Mouse (Mus musculus) layer of hippocampus, adult 11-12 months (tissue): ENCODE data around the gene B230118H07Rik.

Source experiments
- DNase-seq: peaks from one replicate; pipeline ENCODE4 v3.0.0; 2022; ENCODE audit warnings: low spot score

B230118H07Rik gene

DNA sequence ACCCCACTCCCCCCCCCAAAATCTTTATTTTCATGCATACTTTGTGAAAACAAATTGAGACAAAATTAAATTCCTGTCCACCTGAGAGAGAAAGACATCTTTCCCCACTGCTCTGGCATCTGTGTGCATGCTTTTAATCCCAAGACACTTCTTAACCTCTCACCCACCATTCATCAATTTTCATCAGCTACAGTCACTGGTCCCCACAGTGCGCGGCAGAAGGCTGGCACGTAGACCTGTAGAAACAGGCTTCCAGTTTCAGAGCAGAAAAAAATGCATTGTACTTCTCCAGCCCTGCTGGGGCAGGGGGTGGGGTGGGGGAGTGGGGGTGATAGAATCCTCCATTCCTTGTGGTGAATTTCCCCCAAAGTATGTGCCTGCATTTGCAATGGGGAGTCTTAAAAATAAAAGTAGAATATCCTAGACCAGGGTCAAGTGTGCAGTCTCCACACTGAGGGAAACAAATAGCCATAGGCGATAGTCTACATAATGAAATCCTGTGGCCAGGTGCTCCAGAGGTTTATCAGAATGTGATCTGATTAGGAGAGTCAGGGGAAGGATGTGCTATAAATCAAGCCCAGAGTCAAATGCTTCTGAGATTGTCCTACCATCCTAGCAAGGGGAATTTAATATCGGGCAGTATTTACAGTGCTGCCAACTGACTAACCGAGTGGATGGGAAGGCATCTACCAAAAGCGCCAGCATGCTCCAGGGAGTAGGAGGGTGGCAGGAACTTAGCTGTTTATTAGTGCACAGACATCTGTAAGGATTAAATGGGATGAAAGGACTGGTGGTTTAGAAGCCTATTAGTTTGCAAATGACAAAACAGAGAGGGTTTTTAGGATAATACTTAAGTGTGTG, 10.1 kb downstream of the B230118H07Rik start:
- no peak for DNase-seq

DNA sequence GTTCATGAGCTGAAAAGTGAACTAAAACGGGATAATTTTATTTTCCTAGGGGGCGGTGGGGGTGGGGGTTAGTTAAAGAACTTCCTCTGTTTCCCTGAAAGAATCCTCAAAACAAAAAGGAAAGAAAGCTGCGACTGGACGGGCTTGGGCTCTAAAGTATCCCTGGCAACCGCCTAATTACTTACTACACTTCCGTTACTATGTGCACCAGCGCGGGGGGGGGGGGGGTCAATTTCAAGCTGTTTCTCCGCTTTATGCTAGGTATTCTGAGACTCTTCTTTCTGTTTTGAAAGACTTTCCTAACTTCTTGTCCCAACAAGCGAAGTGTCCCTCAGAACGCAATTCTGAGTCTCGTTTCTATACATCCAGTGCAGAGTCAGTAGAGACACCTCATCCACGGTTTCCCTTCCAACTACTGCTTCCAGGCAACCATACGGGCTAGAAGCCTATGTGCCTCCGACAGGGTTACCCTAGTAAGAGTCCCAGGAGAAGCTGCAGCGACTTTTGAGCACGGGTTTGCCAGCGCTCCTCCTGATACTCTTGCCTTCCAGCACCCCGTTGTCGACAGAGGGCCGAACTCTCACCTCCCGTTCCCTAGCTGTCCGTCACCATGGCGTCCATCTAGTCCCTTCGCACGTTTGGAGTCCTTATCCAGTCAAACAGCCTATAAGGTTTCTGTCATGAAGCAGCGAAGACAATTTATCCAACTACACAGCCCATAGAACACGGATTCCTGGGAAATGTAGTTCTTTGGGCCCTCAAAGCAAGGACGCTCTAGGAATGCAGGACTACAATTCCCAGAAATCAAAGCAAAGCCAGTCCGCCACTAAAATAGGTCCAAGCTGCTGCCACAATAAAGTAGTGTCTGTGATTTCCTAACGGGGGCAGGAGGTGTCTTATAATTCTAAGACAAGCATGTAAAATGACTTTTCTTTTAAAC, 20.8 kb downstream of the B230118H07Rik start:
- peak; percentile 94 for DNase-seq

DNA sequence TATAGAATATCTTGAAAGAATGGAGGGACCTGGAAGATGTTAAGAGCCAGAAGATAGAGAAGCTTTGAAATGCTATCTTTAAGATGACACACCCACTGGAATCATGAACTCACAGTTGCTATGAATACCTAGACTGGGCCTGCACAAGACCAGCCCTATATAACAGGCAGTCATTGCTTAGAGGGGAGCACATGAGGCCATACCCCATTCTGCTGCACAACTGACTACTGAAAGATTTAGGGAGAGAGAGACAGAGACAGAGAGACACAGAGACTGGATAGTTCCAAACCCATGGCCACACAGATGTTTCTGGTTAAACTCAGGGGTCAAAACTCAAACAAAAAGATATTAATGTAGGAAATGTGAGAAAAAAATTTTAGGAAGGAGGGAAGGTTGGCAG, 22.1 kb downstream of the B230118H07Rik start:
- no peak for DNase-seq

DNA sequence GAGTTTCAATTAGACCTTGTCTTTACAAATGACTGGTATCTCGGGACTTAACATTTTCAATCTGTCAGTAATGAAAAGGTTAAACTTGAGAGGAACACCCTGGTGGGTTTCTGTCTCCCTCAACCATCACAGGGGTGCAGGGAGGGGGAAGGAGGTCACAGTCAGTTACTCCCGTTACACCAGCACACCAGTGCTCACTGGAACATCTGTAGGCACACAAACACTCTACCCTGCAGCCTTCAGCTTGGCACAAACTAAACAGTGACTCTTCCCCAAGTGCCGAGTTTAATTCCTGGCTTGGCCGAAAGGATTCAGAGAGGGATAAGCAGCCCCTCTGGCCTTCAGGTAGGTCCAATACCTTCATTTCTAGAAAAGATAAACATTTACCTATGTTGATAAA, 24.8 kb downstream of the B230118H07Rik start, which contains the start of gene Rag2:
Rag2 (plus strand) TSS at position 193 of the 400 bp plus-strand sequence.
- no peak for DNase-seq

DNA sequence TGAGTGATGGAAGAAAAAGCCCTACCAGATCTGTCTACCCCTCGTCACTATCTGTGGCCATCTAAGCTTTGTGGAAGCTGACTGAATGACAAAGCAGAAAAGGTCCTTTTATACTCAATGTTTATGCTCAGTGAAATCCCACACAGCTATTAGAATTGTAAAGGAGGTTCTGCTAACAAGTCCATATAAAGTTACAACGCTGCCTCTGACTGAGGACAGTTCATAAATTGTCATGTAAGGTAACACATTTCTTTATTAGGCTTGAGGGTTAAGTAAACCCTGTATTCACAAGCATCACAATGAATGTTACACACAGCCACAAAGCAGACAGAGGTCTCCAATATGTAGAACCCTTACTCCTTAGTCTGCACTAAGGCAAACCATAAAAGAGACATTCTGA, 25.3 kb downstream of the B230118H07Rik start:
- DNase-seq = no peak

DNA sequence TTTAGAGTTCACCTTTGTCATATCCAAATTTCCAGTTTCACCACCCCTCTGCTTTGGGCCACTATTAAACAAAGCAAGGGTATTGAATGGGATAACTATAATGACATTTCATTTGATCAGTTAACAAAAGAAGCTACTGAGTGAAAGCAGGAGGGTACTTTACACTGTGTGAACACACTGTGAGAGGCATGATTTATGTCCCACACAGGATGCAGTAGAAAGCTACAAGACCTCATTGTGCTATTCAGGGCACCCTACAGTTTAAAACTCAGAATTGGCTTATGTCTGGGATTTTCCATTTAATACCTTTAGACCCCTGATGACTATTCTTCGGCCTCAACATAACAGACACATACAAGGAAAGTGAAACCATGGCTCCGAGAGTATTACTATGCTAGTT, 26.3 kb downstream of the B230118H07Rik start:
- no peak for DNase-seq

DNA sequence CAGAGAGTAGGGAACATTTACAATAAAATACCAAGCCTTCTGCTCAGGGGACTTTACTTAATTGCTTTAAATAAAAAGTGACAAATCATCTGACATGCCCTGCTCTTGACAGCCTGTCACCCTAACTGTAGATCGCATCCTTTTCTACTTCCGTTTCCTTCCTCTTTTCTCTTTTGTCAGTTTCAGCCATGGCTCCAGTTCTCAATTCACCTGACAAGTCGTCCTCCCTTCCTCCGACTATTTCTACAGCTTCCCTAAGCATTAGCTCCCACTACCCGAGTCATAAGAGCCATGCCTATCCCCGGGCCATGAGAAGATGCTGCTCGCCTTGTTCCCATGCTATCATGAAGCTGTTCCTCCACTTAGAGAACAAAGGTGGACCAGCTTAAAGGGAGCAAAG, 27.7 kb downstream of the B230118H07Rik start:
- no peak for DNase-seq

DNA sequence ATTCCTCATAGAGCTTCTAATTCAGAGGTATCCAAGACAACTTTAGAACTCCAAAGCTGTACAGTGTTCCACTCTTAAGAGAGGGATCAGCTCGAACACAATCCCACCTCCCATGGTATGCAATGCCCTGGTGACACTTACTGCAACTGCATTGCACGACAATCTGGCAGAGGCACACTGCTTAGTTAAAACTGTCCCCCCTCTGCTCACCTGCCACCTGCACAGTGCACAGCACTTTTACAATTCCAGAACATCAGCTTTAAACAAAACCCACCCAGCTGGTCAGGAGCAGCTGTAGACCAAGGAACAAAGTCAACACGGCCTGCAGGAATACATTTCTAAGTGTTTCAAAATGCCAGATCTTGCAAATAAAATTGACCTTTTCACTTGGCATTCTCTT, 28.4 kb downstream of the B230118H07Rik start:
- no peak for DNase-seq

DNA sequence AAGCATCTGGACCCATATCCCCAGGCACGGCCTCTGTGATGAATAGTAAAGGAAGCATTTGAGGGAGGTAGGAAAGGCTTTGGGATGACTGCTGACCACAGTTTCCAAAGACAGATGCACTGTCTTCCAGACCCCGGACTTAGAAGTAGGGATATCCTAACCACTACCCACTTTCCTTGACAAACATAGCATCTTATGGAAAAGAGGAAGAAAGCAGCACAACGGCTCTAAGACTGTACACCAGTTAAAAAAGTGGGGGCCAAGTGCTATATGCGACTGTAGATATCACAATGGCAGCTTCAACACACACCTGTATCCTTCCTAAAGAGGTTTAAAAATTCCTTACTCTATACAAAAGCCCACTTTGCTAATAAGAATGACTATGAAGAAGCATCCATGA, 31.0 kb downstream of the B230118H07Rik start:
- no peak for DNase-seq

DNA sequence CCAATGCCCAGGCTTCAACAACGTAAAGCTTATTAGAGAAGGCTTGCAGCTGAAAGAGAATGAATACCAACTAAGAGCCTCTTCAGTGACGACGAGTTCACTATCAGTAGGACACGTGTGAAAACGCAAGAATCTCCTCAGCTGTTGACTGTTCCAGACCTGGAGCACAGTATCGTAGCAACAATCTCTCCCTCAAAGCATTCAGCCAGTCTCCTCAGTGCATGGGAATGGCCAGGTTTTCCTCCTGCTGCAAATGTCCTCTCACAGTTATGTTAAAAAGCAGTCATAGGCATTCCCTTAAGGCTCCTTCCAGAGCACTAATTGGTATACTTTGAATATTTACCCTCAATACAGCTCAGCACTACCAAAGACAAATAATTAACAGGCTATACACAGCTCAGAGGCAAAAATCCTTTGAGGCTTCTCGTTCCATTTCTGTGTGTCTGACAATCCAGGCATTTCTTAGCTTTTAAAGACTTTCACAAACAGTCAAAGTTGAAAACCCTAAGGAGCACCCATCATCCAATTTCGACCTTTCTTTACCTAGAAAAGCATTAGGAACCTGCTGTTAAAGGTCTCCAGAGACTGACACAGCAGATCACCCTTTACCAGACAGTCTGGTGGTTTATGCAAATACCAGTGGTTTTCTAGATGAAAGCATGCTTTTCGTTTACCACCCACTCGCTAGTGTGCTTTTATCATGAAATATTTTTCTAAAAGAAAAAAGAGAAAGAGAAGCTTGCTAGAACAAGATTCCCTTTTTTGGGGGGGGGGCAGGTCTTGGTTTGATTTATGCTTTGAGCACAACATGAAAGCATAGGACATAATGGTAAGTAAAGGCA, 33.6 kb downstream of the B230118H07Rik start:
- no peak for DNase-seq

DNA sequence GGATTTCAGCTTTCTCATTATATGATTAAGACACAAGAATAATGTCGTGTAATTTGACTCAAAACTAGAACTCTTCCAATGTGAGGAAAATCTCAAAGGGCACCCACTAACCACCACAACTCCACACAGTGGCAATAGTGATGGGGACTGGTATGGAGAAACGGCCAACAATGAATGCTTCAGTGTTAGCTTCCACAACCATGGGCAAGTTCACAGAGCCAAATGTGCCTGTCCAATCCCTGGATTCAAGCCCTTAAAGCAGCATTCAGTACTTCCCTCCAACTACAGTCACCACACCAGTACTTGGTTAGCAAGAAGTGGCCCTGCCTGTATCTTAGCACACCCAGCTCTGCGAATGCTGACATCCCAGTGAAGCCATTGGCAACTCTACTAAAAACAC, 38.5 kb downstream of the B230118H07Rik start:
- no peak for DNase-seq

DNA sequence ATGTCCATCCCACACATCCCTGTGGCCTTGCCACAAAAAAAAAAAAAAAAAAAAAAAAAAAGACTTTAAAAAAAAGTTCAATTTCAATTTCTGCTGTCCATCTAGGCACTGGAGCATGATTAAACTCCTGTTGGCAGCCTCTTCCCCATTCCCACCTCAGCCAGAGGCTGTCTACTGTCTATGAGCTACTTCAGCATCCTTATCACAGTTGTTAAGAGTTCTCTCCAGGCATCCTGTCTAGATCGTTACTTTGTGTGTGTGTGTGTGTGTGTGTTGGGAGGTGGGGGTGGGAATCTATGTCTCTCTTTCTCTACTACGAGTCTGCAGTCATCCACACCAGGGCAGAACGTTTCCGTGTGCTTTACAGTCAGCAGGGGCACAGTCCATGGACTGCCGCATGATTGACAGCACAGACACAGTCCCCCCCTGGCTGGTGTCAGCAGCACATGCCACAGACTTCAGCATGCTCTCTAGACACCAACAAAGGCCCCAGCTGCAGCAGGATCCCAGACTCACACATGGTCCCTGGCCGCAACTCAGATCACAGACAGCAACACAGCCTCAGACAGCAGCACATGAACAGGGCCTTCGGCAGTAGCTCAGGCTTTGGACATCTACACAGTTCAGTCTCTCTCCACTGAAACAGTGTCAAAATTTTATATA, 41.0 kb downstream of the B230118H07Rik start:
- no peak for DNase-seq

DNA sequence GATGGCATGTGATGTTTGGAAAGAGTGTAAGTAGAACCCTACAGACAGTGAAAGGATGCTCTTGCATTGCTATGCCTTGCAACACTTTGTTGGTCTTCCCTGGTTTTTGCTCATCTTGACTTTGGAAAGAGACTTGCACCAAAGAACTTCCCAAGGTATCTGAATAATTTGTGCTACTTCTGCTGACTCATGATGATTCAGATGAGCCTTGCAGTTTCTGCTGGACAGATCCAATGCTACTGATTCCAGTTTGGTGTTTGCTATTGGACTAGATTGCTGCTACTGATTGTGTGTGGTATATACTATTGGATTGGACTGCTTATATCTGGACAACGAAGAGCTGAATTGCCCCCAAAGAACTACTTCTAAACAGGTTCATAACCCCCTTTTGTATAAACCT, 46.2 kb downstream of the B230118H07Rik start:
- DNase-seq = no peak

DNA sequence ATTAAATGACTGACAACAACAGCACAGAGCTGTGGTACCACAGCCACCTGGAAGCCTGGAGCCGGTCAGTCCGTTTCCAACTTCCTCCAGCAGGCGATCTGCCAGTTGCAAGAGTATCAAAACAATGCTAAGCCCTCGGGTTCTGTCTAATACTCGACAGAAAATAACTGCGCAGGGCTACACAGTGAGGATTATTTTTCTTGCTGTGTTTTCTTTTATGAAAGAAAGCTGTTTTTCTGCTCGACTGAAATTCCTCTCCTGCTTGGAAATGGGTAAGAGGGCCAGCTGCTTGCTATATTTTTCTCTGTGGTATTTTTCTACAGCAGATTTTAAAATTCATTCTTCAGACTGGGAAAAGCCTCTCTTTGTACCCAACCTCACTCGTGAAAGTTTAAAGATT, 48.6 kb downstream of the B230118H07Rik start:
- DNase-seq = peak; percentile 36

DNA sequence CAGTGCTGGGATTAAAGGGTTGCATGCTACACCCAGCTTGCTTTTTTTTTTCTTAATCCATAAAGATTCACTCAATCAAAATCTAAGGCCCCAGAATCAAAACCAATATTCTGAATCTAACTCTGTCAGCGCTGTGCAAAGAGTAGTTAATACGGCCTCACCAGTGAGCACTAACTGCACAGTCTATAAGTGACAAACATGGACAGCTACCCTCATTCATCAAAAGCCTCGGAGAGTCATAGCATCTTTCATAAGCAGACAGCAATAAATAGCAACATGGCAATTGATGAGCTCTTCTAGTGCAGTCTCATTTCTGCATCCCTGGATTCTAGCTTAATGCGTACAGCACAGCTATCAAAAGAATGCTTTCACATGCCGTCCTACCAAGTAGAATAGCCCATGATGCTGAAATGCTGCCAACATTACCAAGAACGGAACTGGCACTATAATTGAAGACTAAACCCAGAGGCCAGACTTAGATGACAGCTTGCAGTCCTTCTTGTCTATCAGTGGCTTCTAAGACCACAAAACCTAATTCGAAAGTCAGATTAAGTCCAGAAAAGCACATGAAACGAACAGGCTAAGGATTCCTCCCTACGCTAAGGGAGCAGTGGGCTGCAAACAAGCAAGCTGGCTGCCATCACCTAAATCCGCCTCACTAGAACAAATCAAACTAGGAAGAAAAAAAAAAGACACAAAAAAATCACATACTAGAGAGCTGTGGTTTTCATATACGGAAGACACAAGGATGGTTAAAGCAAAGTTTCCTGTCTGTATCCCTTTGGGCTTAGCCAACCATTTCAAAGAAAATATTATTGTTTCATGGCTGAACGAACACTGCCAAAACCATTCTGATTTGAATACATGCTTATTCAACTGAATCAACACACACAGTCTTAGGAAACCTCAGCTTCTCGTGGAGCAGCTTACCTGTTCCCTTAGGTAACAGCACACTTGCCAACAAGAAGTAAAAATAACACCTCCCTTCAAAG, 50.8 kb downstream of the B230118H07Rik start:
- peak; percentile 23 for DNase-seq

DNA sequence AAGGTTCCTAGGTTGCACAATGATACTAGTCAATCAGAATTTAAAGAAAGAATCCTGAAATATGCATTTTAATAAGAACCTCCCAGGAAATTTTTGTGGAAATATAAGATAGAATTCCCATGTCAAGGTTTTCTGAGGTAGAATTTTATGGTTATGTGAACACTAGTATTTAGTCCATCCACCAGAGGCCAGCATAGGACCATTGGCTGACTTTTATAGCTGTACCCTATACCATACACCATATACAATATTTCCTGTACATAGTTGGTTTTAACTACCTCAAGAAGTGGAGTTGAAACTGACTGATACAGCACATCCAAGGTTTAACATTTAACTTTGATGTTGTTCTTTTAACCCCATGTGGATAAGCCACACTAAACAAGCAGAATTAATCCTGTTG, 52.1 kb downstream of the B230118H07Rik start:
- no peak for DNase-seq

DNA sequence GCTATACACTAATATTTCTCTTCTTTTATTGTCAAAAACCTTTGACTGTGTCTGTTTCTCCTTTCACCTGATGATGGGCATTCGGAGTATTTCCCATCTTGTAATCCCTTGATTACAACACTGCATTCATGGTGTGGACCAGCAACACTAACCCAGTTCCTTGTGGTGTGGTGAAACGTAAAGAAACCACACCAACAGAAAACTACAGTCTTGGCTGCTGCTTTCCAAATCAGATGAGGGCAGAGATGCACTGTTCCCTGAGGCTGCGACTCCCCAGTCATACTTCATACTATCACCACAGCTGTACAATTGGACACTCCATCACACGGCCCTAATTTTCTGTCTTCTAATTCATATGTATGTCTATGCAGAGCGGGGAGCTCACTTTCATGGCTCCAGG, 54.7 kb downstream of the B230118H07Rik start:
- DNase-seq = no peak

DNA sequence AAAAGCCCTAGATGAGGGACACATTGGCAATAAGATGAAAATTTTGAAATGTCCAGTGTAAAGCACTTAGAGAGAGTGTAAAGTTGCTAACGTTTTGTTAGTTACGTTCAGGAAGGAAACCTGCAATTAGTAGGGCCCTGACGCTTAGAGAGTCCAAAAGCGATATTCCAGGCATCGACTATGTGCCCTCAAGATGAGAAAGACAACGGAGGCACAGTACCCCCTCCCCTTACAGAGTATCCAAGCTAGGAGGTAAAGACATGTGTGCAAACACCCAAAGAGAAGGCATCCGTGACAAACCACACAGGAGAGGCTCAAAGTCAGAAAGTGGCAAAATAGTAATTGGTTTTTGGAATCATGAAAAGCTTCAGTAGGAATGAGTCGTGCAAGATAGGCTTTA, 56.4 kb downstream of the B230118H07Rik start:
- DNase-seq = no peak

DNA sequence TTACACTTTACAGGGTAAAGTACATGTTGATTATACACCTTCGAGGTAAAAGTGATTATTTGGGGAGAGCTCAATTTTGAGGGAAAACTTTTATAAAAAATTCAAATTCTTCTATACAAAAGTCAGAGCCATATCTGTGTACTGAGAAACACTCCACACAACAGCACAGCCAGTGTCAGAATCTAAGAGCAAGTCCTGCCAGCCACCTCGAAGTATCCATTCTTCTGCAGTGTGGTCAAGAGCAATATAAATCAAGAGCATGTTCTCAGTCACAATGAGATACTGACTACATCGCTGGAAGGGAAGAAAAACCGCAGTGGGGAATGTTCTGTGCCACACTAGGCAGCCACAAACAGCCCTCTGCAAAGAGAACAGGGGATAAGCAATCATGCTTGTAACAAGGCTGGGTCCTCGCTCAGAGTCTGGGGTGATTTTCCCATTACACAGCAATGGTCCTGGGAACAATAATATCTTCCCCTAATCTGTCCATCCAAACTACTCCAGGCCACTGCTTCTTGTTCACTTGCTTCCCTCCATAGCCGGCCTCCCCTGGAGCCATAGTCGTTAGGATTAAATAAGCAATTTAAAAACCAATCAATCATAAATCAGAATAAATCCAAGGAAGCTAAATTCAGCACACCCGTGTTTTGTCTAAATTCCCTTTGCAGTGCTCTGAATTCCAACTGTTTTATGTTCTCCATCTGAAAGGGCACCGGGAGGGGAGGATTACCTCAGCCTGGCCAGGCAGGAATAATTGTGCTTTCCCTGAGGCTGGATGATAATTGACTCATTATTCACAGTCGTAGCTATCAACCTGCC, 57.1 kb downstream of the B230118H07Rik start:
- no peak for DNase-seq
